Mouse (Mus musculus): ENCODE measurements at regions not wholly inside any gene's neighbourhood (a gene's known extent, or its start where the extent isn't known, plus 50 kb on each side); places are given as distances from the start of the nearest gene placed in this dataset.

- no peak for TF ChIP-seq POLR2A (IDR thresholded peaks at IDR 0.05; ENCODE audit: extremely low read depth, insufficient read depth, low read length)
- TF ChIP-seq CTCF (IDR thresholded peaks at IDR 0.05; ENCODE audit: low read depth, low read length), result no peak
Measured at GRCm38 (mm10) chr11:7408992-7409391, 195.3 kb upstream of the Igfbp3 start.
